Mouse (Mus musculus) gastrocnemius, postnatal 25 days (tissue): ENCODE results near the gene Trp53rkb. TPM values are rescaled to one million over a fixed set of nuclear protein-coding genes. Genes with fewer than 3 reads are reported as not detected.

Experiments
- DNase-seq: peaks from one replicate; pipeline ENCODE4 v3.0.0; 2022
- total RNA-seq, 2 experiments: library from RNA; stranded (reverse); gene quantifications; 1 replicate in 1 of 2; 2 replicates in 1 of 2; pipeline ENCODE4 v1.2.3; 2021

Gene Trp53rkb
- total RNA-seq, 2 experiments from 2014 or later: 1.2 to 3.8 TPM

- DNase-seq: no peak
Measured at GRCm38 (mm10) chr2:166834796-166835195, 42.5 kb downstream of the Trp53rkb start.

DNA sequence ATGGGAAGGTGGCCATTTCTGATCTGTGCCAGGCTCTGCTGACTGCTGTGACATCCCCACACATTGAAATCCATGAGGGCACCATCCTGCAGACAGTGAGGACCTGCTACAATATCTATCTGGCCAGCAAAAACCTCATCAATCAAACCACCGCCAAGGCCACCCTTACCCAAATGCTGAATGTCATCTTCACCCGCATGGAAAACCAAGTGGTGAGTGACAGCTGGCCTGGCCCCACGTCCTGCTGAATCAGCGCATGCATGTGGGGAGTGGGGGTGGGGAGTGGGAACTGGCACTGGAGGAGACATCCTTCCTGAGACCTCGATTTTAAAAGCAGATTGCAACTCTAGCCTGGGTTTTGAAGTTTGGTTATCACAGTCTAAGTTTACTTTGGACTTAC, 43.2 kb downstream of the Trp53rkb start:
- DNase-seq: no peak

- no peak for DNase-seq
Measured at GRCm38 (mm10) chr2:166841813-166842212, 49.5 kb downstream of the Trp53rkb start.

Other genes with a start within 250 kb of the Trp53rkb start
- 1 to 10 TPM; 5.4 to 7.6 TPM for gene Prex1, start 78.7 kb upstream of the Trp53rkb start, total RNA-seq
- gene Arfgef2, start 13.1 kb downstream of the Trp53rkb start, total RNA-seq: 10 to 100 TPM; 25.7 to 27.0 TPM
- gene Cse1l, start 113.5 kb downstream of the Trp53rkb start, total RNA-seq: 10 to 100 TPM; 47.1 to 49.5 TPM
- gene Stau1, start 203.8 kb downstream of the Trp53rkb start, total RNA-seq: 10 to 100 TPM; 30.4 to 32.3 TPM
- 1 to 10 TPM; 5.5 to 6.8 TPM for gene Ddx27, start 222.7 kb downstream of the Trp53rkb start, total RNA-seq